22 mouse cellular contexts compared by ENCODE assay signal in the genomic region with DNA sequence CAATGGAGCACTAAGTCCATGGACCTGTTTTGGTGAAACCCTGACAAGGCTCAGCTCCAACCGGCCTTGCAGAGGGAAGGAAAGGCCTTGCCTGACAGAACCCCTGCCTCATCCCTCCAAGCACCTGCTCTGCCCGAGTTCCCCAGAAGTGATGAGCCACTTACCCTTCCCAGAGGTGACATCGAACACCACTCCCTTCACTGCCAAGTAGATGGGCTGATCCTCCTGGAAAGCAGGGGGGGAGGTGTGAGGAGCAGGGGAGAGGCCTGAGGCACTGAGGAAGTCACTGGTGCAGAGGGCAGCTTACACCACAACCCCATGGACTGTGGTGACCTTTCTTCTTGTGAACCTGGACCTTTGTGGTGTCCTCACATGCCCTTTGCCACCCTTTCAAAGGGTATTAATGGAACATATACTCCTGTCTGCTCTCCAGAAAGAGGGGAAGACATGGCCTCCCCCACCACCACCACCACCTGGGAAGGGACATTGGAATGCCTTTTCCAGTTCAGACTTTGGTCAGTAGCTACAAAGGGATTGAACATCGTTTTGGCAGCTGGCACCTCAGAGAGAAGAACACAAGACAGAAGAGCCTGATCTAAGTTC. TPM values are rescaled to one million over a fixed set of nuclear protein-coding genes. Genes with fewer than 3 reads are reported as not detected.
A peak's percentile ranks its signal among the peaks of the same experiment; 100 is the strongest.
DNase-seq lines count a peak whose midpoint lies in the region; ATAC-seq and TF ChIP-seq lines count a peak whose summit lies in the region.
"Had no signal": no experiment of that assay in that cellular context is flagged by ENCODE, and none has a peak within 500 bp of the region (broad histone marks: within the 10 kb centered on the region; RNA-seq: fewer than 3 reads in every experiment).

No protein-coding gene starts in this region.

- no peaks in the 10 kb centered on the region for H3K27me3 ChIP-seq in kidney, adult 2 months (replicated peaks; ENCODE audit: control insufficient read depth, insufficient read depth, low read length)
- no peaks in the 10 kb centered on the region for H3K27me3 ChIP-seq in kidney, embryonic 15.5 days
- H3K27me3 ChIP-seq in liver, adult 2 months (ENCODE audit: control insufficient read depth, insufficient read depth, low read length) = no peaks in the 10 kb centered on the region
- H3K27me3 ChIP-seq in liver, embryonic 12.5 days (replicated peaks) = no peaks in the 10 kb centered on the region
- H3K27me3 ChIP-seq: embryonic facial prominence, embryonic 15.5 days; heart, embryonic 12.5 days had no signal

- H3K4me2 ChIP-seq in kidney, embryonic 15.5 days = no peak overlapping the region
- H3K4me2 ChIP-seq in liver, embryonic 12.5 days = no peak overlapping the region
- H3K4me2 ChIP-seq: embryonic facial prominence, embryonic 15.5 days; hindbrain, embryonic 14.5 days had no signal

- no peak overlapping the region for H3K4me3 ChIP-seq in kidney, adult 2 months (ENCODE audit: insufficient read depth, low read depth, low read length)
- H3K4me3 ChIP-seq in kidney, embryonic 15.5 days (replicated peaks) = no peak overlapping the region
- H3K4me3 ChIP-seq in liver, adult 2 months (ENCODE audit: insufficient read depth, low read depth, low read length) = no peak overlapping the region
- H3K4me3 ChIP-seq in liver, embryonic 12.5 days = no peak overlapping the region

- H3K4me1 ChIP-seq in kidney, adult 2 months (ENCODE audit: control insufficient read depth, insufficient read depth, low read length) = peaks cover 3% of the 10 kb centered on the region; the same call in 1 of the 2 replicates
- peaks cover 9% of the 10 kb centered on the region for H3K4me1 ChIP-seq in kidney, embryonic 15.5 days
- H3K4me1 ChIP-seq in liver, adult 2 months (ENCODE audit: control insufficient read depth, insufficient read depth, low read length) = peaks cover 9% of the 10 kb centered on the region; the same call in 1 of the 2 replicates
- H3K4me1 ChIP-seq in liver, embryonic 12.5 days = peaks cover 9% of the 10 kb centered on the region

- 57% methylated on average over 4 of the region's 4 CpGs for WGBS in kidney, adult 2 months
- 69% methylated on average over 4 of the region's 4 CpGs for WGBS in kidney, embryonic 15.5 days
- 67% methylated on average over 4 of the region's 4 CpGs for WGBS in liver, adult 2 months
- WGBS in liver, embryonic 12.5 days (ENCODE audit: insufficient replicate concordance) = 73% methylated on average over 4 of the region's 4 CpGs

- H3K9ac ChIP-seq in kidney, embryonic 15.5 days = no peak overlapping the region
- no peak overlapping the region for H3K9ac ChIP-seq in liver, adult 2 months (ENCODE audit: low read depth, low read length)
- H3K9ac ChIP-seq in liver, embryonic 12.5 days = no peak overlapping the region
- H3K9ac ChIP-seq: embryonic facial prominence, embryonic 15.5 days; heart, embryonic 12.5 days; hindbrain, embryonic 14.5 days had no signal

- DNase-seq in gastrocnemius, adult 18-20 months (ENCODE audit: low spot score) = peak; percentile 43
- DNase-seq in gastrocnemius, postnatal 4 days (ENCODE audit: low spot score in 2 of 2) = no peak
- peak; percentile 45 for DNase-seq in kidney, adult 2 months
- DNase-seq in liver, adult 2 months (ENCODE audit: extremely low read depth, low read depth, low spot score) = peak; percentile 45
- DNase-seq in gastrocnemius, postnatal 25 days = peak; percentile 51
- DNase-seq: adrenal gland, adult 8-10 months; adrenal gland, postnatal 36 days; B cell, adult 2 months; cerebellum, adult 11 months; cerebellum, adult 8-10 months; cerebellum, postnatal 14 days; embryo, embryonic 11 days had no signal

- no peaks in the 10 kb centered on the region for H3K9me3 ChIP-seq in kidney, embryonic 15.5 days (replicated peaks)
- H3K9me3 ChIP-seq in liver, embryonic 12.5 days (replicated peaks) = no peaks in the 10 kb centered on the region; the same call in 1 of the 2 replicates
- H3K9me3 ChIP-seq: embryonic facial prominence, embryonic 15.5 days; forebrain, embryonic 10.5 days; G1E; hindbrain, embryonic 10.5 days had no signal

- no peak overlapping the region for H3K27ac ChIP-seq in kidney, adult 2 months (ENCODE audit: insufficient read depth, low read depth, low read length)
- H3K27ac ChIP-seq in kidney, embryonic 15.5 days = no peak overlapping the region
- no peak overlapping the region for H3K27ac ChIP-seq in liver, adult 2 months (replicated peaks; ENCODE audit: insufficient read depth, low read depth, low read length)
- no peak overlapping the region for H3K27ac ChIP-seq in liver, embryonic 12.5 days
- H3K27ac ChIP-seq: embryonic facial prominence, embryonic 15.5 days; forebrain, embryonic 10.5 days; hindbrain, embryonic 10.5 days; hindbrain, embryonic 14.5 days had no signal

- no peak for TF ChIP-seq POLR2A in kidney, adult 2 months (IDR thresholded peaks at IDR 0.05; ENCODE audit: low read depth, low read length)
- no peak for TF ChIP-seq POLR2A in liver, adult 2 months (IDR thresholded peaks at IDR 0.05; ENCODE audit: extremely low read depth, insufficient read depth, low read length)

- H3K36me3 ChIP-seq in kidney, adult 2 months (ENCODE audit: control insufficient read depth, insufficient read depth, low read length) = no peaks in the 10 kb centered on the region
- H3K36me3 ChIP-seq in kidney, embryonic 15.5 days = peaks cover 19% of the 10 kb centered on the region
- H3K36me3 ChIP-seq in liver, adult 2 months (ENCODE audit: control insufficient read depth, insufficient read depth, low read length) = no peaks in the 10 kb centered on the region
- peaks cover 16% of the 10 kb centered on the region for H3K36me3 ChIP-seq in liver, embryonic 12.5 days

- no peak for ATAC-seq in kidney, embryonic 15.5 days (replicated peaks; ENCODE audit: low FRiP score)
- ATAC-seq in liver, embryonic 12.5 days = no peak
- no peak for ATAC-seq in monocyte, adult 5-6 weeks (replicated peaks; ENCODE audit: insufficient number of reproducible peaks, low FRiP score, low TSS enrichment, poor library complexity, severe bottlenecking)
- ATAC-seq: CD4-positive, CD25-positive, alpha-beta regulatory T cell, adult 4 months had no signal

- TF ChIP-seq CTCF in kidney, adult 2 months (conservative IDR thresholded peaks at IDR 0.05; ENCODE audit: insufficient read depth, insufficient read length, low read depth, low read length) = no peak
- no peak for TF ChIP-seq CTCF in liver, adult 2 months (IDR thresholded peaks at IDR 0.05; ENCODE audit: low read depth, low read length)

- H3K79me2 ChIP-seq in liver, adult 2 months (ENCODE audit: control insufficient read depth, insufficient read depth, low read length) = no peaks in the 10 kb centered on the region

RNA-seq across cellular contexts. Expression of a gene that starts 6.6 kb away (rescaled TPM):
- total RNA-seq in gastrocnemius, adult 18-20 months (2021) = 10 to 100 TPM; 67.8 to 76.9 TPM
- total RNA-seq in gastrocnemius, postnatal 4 days (2021) = 10 to 100 TPM; 94.5 to 94.7 TPM
- polyA plus RNA-seq in kidney, adult 2 months (2012; rRNA removed) = 146 and 165 TPM in 2 replicates
- 93.6 and 98.5 TPM in 2 replicates for polyA plus RNA-seq in kidney, embryonic 15.5 days (2015; fragmentation: Nextera tagmentation; extraction: Ambion mirVana)
- total RNA-seq in liver, adult 2 months (2014; rRNA removed) = 21.0 and 24.3 TPM in 2 replicates
- 22.2 and 31.5 TPM in 2 replicates for polyA plus RNA-seq in liver, adult 2 months (2012; rRNA removed)
- 37.1 and 39.7 TPM in 2 replicates for polyA plus RNA-seq in liver, embryonic 12.5 days (2016; fragmentation: Nextera tagmentation; extraction: Ambion mirVana)
- 10 to 100 TPM; 54.3 to 62.3 TPM for total RNA-seq in gastrocnemius, postnatal 25 days (2021)
- 1.9 to 4.4 TPM (median 2.5 TPM) in 3 replicates for total RNA-seq in monocyte, adult 5-6 weeks (2017)

RNA-seq across cellular contexts. Expression of a gene that starts 14.3 kb away (rescaled TPM):
- total RNA-seq in gastrocnemius, adult 18-20 months (2021) = 1 to 10 TPM; 1.1 to 1.5 TPM
- 1 to 10 TPM; 4.6 to 6.3 TPM for total RNA-seq in gastrocnemius, postnatal 4 days (2021)
- 22.1 and 22.2 TPM in 2 replicates for polyA plus RNA-seq in kidney, adult 2 months (2012; rRNA removed)
- polyA plus RNA-seq in kidney, embryonic 15.5 days (2015; fragmentation: Nextera tagmentation; extraction: Ambion mirVana) = 21.3 and 24.7 TPM in 2 replicates
- total RNA-seq in liver, adult 2 months (2014; rRNA removed) = 1.0 and 1.9 TPM in 2 replicates
- polyA plus RNA-seq in liver, adult 2 months (2012; rRNA removed) = 1.4 and 1.5 TPM in 2 replicates
- 9.8 and 10.5 TPM in 2 replicates for polyA plus RNA-seq in liver, embryonic 12.5 days (2016; fragmentation: Nextera tagmentation; extraction: Ambion mirVana)
- 1 to 10 TPM; 1.2 to 1.3 TPM for total RNA-seq in gastrocnemius, postnatal 25 days (2021)
- total RNA-seq in monocyte, adult 5-6 weeks (2017) = 5.8 to 12.5 TPM (median 10.7 TPM) in 3 replicates

Comparison
In these comparisons a context has a peak if more than half of its experiments do, and no peak if none do; other contexts are left out.
1. DNase-seq: peak in gastrocnemius, adult 18-20 months (single experiment), kidney, adult 2 months (single experiment), liver, adult 2 months (single experiment) and gastrocnemius, postnatal 25 days (single experiment); none in gastrocnemius, postnatal 4 days (0 of 2).